In the genomic region with DNA sequence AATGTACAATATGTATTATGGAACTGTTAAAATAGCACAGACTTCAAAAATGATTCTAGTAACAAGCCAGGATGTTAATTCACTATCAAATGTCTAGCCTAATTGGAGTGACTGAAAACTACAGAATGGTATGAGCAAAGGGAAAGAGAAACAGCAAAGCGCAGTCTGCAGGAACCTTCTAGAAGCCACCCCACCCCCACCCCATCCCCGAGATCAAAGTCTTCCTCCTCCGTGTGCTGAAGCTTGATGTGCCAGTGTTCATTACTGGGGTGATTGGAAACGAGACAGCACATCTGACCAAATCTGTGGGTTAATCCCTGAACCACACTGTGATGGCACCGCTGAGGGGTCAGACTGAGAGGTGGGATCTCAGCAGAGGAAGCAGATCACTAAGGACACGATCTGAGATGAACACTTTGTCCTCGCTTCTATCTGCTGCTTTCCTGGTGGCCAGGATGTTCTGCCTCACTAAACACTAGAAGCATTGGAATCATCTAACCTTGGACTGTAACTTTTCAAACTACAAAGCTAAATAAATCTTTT, we compare ENCODE assay signal across 24 mouse cellular contexts.
A peak's percentile ranks its signal among the peaks of the same experiment; 100 is the strongest.
DNase-seq lines count a peak whose midpoint lies in the region; ATAC-seq and TF ChIP-seq lines count a peak whose summit lies in the region.
"Had no signal": no experiment of that assay in that cellular context is flagged by ENCODE, and none has a peak within 500 bp of the region (broad histone marks: within the 10 kb centered on the region; RNA-seq: fewer than 3 reads in every experiment).

No protein-coding gene starts in this region.

- ATAC-seq in inflammation-experienced regulatory T-cells, adult 6 months = peak; percentile 91
- ATAC-seq: forebrain, embryonic 13.5 days; hindbrain, embryonic 16.5 days; intestine, postnatal 0 days; liver, postnatal 0 days had no signal

- H3K4me1 ChIP-seq in thymus, adult 2 months (replicated peaks; ENCODE audit: control insufficient read depth, insufficient read depth, low read length) = peaks cover 6% of the 10 kb centered on the region
- no peaks in the 10 kb centered on the region for H3K4me1 ChIP-seq in hindbrain, embryonic 10.5 days (replicated peaks)
- H3K4me1 ChIP-seq: embryonic facial prominence, embryonic 12.5 days; forebrain, embryonic 13.5 days; heart, embryonic 15.5 days; limb, embryonic 12.5 days; midbrain, embryonic 12.5 days had no signal

- H3K27ac ChIP-seq in thymus, adult 2 months (ENCODE audit: control insufficient read depth, insufficient read depth, low read length) = peak overlapping the region; percentile 6; the same call in 1 of the 2 replicates
- no peak overlapping the region for H3K27ac ChIP-seq in hindbrain, embryonic 10.5 days
- H3K27ac ChIP-seq: embryonic facial prominence, embryonic 12.5 days; forebrain, embryonic 13.5 days; gastrocnemius, adult 2 months; heart, embryonic 15.5 days; layer of hippocampus, adult 2 months; limb, embryonic 12.5 days; midbrain, embryonic 12.5 days had no signal

- no peaks in the 10 kb centered on the region for H3K36me3 ChIP-seq in thymus, adult 2 months (ENCODE audit: control insufficient read depth, insufficient read depth, low read length)
- peaks cover 58% of the 10 kb centered on the region for H3K36me3 ChIP-seq in hindbrain, embryonic 10.5 days

- no peak for TF ChIP-seq POLR2A in thymus, adult 2 months (IDR thresholded peaks at IDR 0.05; ENCODE audit: control insufficient read depth, extremely low read depth, insufficient read depth, low read length, poor library complexity)

- H3K27me3 ChIP-seq in thymus, adult 2 months (ENCODE audit: control insufficient read depth, insufficient read depth, low read length) = no peaks in the 10 kb centered on the region
- no peaks in the 10 kb centered on the region for H3K27me3 ChIP-seq in hindbrain, embryonic 10.5 days (ENCODE audit: insufficient read depth, poor library complexity, severe bottlenecking)
- H3K27me3 ChIP-seq: embryonic facial prominence, embryonic 12.5 days; forebrain, embryonic 13.5 days; heart, embryonic 15.5 days; limb, embryonic 12.5 days; midbrain, embryonic 12.5 days had no signal

- no peak overlapping the region for H3K4me3 ChIP-seq in thymus, adult 2 months (ENCODE audit: control insufficient read depth, insufficient read depth, low read length)
- H3K4me3 ChIP-seq in hindbrain, embryonic 10.5 days = no peak overlapping the region
- H3K4me3 ChIP-seq: embryonic facial prominence, embryonic 12.5 days; forebrain, embryonic 13.5 days; gastrocnemius, adult 2 months; heart, embryonic 15.5 days; layer of hippocampus, adult 2 months; limb, embryonic 12.5 days; midbrain, embryonic 12.5 days had no signal

- 46% methylated on average over 7 of the region's 7 CpGs for WGBS in thymus, adult 2 months
- WGBS in hindbrain, embryonic 10.5 days = 90% methylated on average over 7 of the region's 7 CpGs

- no peaks in the 10 kb centered on the region for H3K9me3 ChIP-seq in hindbrain, embryonic 10.5 days
- H3K9me3 ChIP-seq: embryonic facial prominence, embryonic 12.5 days; forebrain, embryonic 13.5 days; heart, embryonic 15.5 days; limb, embryonic 12.5 days; midbrain, embryonic 12.5 days had no signal

- DNase-seq in thymus, adult 2 months = peak; percentile 21
- DNase-seq in thymus, postnatal 10 days (ENCODE audit: low spot score in 2 of 2) = no peak
- DNase-seq in kidney, postnatal 36 days = peak; percentile 24 to 45
- peak; percentile 25 for DNase-seq in thymus, postnatal 4 days
- DNase-seq in layer of hippocampus, postnatal 14 days (ENCODE audit: low spot score in 2 of 2) = no peak
- no peak for DNase-seq in cerebellum, adult 18-20 months
- DNase-seq in hindbrain, embryonic 10.5 days (ENCODE audit: low spot score) = no peak
- DNase-seq: adrenal gland, postnatal 36 days; B cell, adult 2 months; cerebellum, postnatal 25 days; gastrocnemius, adult 2 months; heart, postnatal 4 days; layer of hippocampus, postnatal 36 days; liver, postnatal 0 days; lung, postnatal 14 days had no signal

- no peak for TF ChIP-seq CTCF in thymus, adult 2 months (IDR thresholded peaks at IDR 0.05; ENCODE audit: borderline replicate concordance, control insufficient read depth, extremely low read depth, insufficient read depth, low read length, poor library complexity)

Comparison
In these comparisons a context has a peak if more than half of its experiments do, and no peak if none do; other contexts are left out.
1. DNase-seq: peak in thymus, adult 2 months (single experiment), kidney, postnatal 36 days (2 of 2) and thymus, postnatal 4 days (single experiment); none in thymus, postnatal 10 days (0 of 2), layer of hippocampus, postnatal 14 days (0 of 2), cerebellum, adult 18-20 months (0 of 2) and hindbrain, embryonic 10.5 days (single experiment).